Mouse (Mus musculus) heart, postnatal 4 days (tissue): ENCODE measurements around the gene Rxra. TPM values are rescaled to one million over a fixed set of nuclear protein-coding genes. Genes with fewer than 3 reads are reported as not detected.

Source experiments
- DNase-seq: peaks from one replicate; pipeline ENCODE4 v3.0.0; 2021
- total RNA-seq, 2 experiments: library from RNA; stranded (reverse); gene quantifications; 2 replicates each; pipeline ENCODE4 v1.2.3; 2021

The Rxra gene
- total RNA-seq, 2 experiments from 2014 or later = 39.0 to 43.2 TPM

GRCm38 (mm10) chr2:27764256-27764936 is 88.2 kb downstream of the Rxra start:
- DNase-seq = no peak

DNA sequence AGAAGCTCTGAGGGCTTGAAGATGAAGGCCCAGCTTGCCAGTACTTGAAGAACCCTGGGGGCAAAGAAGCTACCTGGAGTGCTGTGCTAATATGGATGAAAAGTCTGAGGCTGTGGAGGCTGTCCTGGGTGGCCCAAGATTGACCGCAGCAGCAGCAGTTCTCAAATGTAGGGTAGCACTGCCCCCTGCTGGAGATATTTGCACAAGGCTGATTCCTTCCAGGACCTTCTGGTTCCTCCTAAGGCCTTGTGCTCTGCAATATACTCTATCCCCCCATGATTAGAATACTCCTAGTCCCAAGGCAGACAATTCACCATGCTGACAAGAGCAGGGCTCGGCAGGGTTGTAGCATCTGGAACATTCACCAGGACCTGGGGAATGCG is 88.7 kb downstream of the Rxra start:
- peak; percentile 94 for DNase-seq

GRCm38 (mm10) chr2:27767773-27768172 is 91.5 kb downstream of the Rxra start:
- no peak for DNase-seq

DNA sequence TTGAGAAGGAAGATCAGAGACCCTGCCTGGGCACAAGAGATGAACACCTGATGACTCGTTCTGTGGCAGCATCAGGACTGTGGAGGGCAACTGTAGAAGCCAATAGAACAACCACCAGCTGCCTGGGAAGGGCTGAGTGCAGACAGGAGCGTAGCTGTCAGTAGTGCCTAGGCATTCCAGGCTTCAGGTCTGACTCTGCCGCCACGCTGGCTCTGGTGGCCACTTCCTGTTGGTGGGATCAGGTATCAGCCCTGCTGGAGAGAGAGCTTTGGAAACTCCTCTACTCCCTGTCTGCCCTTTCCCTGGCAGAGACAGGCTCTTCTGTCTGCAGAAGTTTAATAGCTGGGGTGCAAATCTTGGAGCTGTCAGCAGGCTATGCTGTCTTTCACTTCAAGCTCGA is 93.5 kb downstream of the Rxra start:
- no peak for DNase-seq

DNA sequence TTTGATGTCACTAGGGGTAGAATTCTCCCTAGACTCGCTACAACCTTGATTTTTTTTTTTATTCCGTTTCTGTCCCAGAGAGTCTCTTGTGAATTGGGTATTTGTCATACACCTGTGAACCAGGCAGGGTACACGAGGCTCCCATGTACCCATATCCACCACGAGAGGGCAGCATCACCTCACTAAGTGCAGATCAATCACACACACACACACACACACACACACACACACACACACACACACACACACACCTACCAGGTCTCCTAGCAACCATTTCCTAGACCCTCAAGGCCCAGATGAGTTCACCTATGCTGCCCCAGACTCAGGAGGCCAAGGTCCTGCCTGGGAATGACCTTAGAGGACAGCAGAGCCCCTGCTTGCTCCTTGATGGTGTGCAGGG is 94.0 kb downstream of the Rxra start:
- DNase-seq = peak; percentile 73

- peak; percentile 95 for DNase-seq
These were observed 95.7 kb downstream of the Rxra start for GRCm38 (mm10) chr2:27771936-27772335.

DNA sequence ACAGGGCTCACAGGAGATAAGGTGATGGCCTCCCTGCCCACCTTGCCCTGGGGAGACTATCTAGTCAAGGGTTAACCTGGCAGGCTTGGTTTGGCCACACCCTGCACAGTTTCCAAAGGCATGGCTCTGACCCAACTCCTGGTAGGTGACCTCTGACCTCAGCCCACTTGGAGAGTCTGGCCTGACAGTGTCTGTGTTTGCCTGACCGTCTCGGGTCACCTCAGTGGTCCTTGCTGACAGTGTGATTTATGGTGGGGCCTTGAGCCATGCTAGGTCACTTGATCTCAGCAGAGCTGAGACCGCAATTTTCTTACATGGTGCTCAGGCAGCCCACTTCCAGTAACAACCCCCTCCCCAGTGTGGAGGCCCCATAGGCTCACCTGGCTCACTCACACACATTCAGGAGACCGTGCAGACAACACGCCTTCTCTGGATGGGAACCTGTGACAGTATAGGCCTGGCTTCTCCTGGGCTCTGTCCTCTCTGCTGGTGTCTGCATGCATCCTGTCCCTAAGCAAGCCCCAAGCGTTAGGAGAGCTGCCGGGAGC is 96.7 kb downstream of the Rxra start:
- DNase-seq = no peak

- peak; percentile 85 for DNase-seq
These were observed 97.9 kb downstream of the Rxra start for GRCm38 (mm10) chr2:27773980-27774730.

- no peak for DNase-seq
These were observed 98.8 kb downstream of the Rxra start for GRCm38 (mm10) chr2:27775006-27775405.

DNA sequence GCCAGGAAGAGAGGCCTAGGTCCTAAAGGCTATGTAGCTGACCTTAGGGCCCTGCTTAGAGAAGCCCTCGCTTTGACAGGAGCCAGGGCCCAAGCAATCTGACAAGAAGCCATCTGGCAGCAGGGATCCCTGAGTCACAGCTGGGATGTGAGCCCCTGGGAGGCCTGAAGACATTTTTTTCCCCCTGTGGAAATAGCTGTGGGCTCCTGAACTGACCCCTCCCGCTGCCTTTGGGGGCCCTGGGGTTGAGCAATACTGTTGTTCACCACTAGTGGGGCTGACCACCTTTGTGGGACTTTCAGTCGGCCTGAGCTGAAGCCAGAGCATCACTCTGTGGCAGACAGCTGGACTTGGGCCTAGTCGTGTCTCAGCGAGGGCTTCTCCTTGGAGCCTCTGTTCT is 99.4 kb downstream of the Rxra start:
- DNase-seq = peak; percentile 67

DNA sequence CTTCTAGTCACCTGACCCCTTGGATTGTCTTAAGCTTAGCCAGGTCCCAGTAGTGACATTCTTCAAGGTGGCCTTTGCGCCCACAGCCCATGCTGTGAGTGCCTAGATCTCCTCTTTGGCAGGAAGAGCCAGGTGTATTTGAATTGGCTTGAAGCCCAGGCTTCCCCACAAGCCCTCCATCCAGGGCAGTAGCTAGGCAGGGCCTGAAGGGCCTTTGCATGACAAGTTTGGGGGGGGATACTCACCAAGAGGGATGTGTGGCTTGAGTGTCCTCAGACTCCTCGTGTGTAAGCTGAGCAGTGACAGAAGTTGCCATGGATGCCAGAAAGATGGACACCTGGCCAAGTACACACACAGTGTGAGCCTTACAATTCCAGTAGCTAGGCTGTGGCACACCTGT is 101.5 kb downstream of the Rxra start:
- no peak for DNase-seq

DNA sequence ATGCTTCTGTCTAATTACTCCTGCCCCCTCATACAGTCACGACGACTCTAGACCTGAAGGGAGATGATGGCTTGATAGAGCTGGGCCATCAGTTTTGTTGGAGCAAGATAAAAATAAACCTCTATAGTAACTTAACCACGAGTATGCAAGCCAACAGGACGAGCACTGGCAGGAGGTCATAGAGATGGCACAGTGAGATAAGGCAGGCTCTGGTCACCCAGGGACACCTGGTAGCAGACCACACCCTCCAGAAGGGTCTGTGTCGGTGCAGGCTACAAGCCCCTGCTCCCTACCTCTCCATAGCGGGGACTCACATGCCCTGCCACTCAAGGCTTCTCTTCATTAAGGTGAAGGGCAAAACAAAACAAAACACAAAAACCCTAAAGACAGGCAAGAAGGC is 102.0 kb downstream of the Rxra start:
- DNase-seq = no peak

GRCm38 (mm10) chr2:27779291-27779866 is 103.1 kb downstream of the Rxra start:
- DNase-seq = peak; percentile 65

- no peak for DNase-seq
These were observed 103.9 kb downstream of the Rxra start for GRCm38 (mm10) chr2:27780162-27780561.

DNA sequence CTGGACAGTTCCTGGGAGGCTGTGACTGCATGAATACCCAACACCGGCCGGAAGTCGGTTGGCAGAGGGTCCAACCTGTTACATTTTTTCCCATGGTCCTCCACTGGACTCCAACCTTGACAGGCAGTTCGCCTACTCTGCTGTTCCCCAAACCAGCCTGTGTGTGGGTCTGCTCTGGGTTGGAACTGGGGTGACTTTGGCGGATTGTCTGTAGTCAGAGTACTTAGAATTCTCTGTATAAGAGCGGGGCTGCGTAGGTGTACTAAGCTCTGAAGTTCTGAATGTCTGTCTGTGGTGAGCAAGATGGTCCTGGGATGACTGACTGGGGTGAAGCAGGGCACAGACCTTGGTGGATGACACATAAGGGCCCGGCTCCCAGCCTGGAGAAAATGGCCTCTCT is 109.1 kb downstream of the Rxra start:
- no peak for DNase-seq

GRCm38 (mm10) chr2:27785973-27786417 is 109.8 kb downstream of the Rxra start:
- no peak for DNase-seq

DNA sequence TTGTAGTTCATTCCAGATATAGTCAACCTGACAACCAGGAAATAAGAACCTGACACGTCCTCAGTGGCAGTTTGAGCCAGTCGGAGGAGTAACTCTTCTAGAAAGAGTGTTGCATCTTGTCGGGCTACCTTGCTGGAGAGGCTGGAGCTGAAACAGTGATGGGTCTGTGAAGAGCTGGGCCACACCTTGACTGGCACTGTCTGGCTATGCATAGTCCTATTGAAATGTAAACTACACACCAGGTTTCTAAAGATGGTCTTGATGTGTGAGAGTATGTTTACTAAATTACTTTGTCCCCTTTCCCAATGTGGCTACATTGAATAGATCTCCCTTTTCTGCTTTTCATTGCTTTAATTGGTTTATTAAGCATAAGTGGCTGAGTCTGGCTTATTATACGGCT is 115.3 kb downstream of the Rxra start:
- DNase-seq = no peak

- peak; percentile 72 for DNase-seq
These were observed 122.8 kb downstream of the Rxra start for GRCm38 (mm10) chr2:27799018-27799417.

GRCm38 (mm10) chr2:27801041-27801440 is 124.8 kb downstream of the Rxra start:
- no peak for DNase-seq

GRCm38 (mm10) chr2:27802493-27802892 is 126.3 kb downstream of the Rxra start:
- peak; percentile 73 for DNase-seq

DNA sequence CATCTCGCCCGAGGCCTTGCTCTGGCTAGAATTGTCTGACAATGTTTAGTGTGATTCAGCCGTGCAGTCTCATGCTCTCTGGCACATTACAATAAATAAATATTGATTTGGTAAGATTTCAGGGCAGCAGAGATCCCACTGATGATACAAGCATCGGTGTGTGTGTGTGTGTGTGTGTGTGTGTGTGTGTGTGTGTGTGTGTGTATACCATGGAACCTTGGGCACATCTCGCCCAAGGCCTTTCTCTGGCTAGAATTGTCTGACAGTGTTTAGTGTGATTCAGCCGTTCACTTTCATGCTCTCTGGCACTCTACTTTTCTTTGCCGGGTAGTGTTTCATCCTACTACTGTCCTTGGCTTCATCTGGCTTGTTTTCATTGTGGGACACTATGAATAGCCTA is 130.5 kb downstream of the Rxra start:
- DNase-seq = no peak

DNA sequence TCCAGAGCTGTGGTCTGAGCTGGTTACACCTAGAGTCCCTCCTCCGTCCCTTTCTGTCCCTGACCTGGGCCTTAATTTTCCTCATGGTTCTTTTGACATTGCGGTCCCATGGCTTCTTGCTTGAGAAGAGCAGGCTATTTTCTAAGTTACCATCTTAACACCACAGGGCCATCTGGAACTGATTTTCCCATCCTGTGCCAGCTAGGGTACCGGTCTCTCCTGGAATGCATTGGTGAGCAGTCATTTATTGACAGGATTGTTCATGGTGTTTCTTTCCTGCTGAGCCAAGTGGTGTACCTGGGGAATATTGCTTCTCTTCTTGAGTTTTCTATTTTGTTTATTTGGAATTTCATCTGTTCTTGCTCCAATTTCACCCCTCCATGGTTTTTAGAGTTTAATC is 131.4 kb downstream of the Rxra start:
- DNase-seq = no peak

DNA sequence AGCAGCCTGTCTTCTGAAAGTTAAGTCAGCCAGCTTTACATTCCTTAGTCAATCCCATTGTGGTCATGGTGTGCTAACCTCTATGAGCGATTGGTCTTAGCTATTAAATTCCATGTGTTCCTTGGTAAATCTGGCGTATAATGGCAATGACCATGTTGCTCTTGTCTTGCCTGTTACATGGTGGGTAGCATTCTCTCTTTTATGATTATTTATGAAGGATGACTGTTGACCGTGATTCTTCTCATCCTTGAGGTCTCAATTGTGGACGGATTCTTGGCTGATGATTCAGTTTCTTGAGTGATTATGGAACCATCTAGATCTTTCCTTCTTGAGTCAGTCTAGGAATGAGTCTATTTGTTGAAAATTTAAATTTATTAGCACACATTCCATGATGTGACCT is 133.7 kb downstream of the Rxra start:
- DNase-seq = no peak
